Mouse (Mus musculus) bone marrow macrophage, adult 2 months (primary cell): ENCODE data around the gene Rfwd3.

Source experiments
- CTCF ChIP-seq: IDR thresholded peaks from 2 replicates; pipeline ENCODE4 v1.5.1; 2012; ENCODE audit warnings: low read depth, mild to moderate bottlenecking, low read length, moderate library complexity
- POLR2A ChIP-seq: IDR thresholded peaks from 2 replicates; pipeline ENCODE4 v1.6.1; 2012; ENCODE audit warnings: mild to moderate bottlenecking, low read depth, low read length, borderline replicate concordance

DNA sequence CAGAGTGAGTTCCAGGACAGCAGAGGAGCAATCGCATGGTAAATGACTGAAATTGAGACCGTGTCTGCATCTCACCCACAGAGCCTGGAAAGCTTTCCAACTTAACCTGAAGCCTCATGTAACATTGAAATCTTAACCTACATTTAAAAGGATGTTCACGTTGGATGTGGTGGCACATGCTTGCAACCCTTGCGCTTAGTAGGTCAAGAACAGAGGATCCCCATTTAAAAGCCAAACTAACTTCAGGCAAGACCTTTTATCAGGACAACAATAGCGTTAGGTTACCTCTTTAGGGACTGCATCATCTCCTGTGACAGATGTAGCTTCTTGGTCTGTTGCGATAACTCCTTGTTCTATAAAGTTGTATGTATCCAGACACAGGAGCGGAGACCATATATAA is 9.4 kb downstream of the Rfwd3 start:
- no peak for TF ChIP-seq POLR2A
- no peak for TF ChIP-seq CTCF
